Mouse (Mus musculus) hindbrain, embryonic 12.5 days (tissue): ENCODE results near the gene Morn1. TPM values are rescaled to one million over a fixed set of nuclear protein-coding genes. Genes with fewer than 3 reads are reported as not detected.

Source experiments
- ATAC-seq: fragments of 200-750 bp; cut with Nextera tagmentation; 2 replicates; pipeline ENCODE4 v1.8.0; 2017; ENCODE audit warnings: moderate TSS enrichment; ENCODE audit not compliant: low FRiP score
- H3K27ac ChIP-seq: fragments of 300-500 bp; sonication (generic); 2 replicates; pipeline ENCODE4 v1.5.1; 2016; ENCODE audit warnings: mild to moderate bottlenecking
- H3K27me3 ChIP-seq: fragments of 300-500 bp; sonication (generic); 2 replicates; pipeline ENCODE4 v1.6.1; 2016; ENCODE audit warnings: mild to moderate bottlenecking
- H3K36me3 ChIP-seq: fragments of 300-500 bp; sonication (generic); 2 replicates; pipeline ENCODE4 v1.6.1; 2016; ENCODE audit warnings: mild to moderate bottlenecking
- H3K4me1 ChIP-seq: fragments of 300-500 bp; sonication (generic); 2 replicates; pipeline ENCODE4 v1.6.1; 2016
- H3K4me2 ChIP-seq: fragments of 300-500 bp; sonication (generic); replicated peaks from 2 replicates; pipeline ENCODE4 v1.6.1; 2016; ENCODE audit warnings: mild to moderate bottlenecking
- H3K4me3 ChIP-seq: fragments of 300-500 bp; sonication (generic); 2 replicates; pipeline ENCODE4 v1.5.1; 2016; ENCODE audit warnings: mild to moderate bottlenecking
- H3K9ac ChIP-seq: fragments of 300-500 bp; sonication (generic); 2 replicates; pipeline ENCODE4 v1.6.1; 2016; ENCODE audit warnings: mild to moderate bottlenecking, moderate library complexity
- H3K9me3 ChIP-seq: fragments of 300-500 bp; sonication (generic); replicated peaks from 2 replicates; pipeline ENCODE4 v1.6.1; 2016; ENCODE audit warnings: mild to moderate bottlenecking
- WGBS: fragments of 180-500 bp; shearing (Covaris S2); methylation state at CpG from one replicate; pipeline ENCODE4 v1.1.7; 2016; 5-methylcytosine and 5-hydroxymethylcytosine counted together
- polyA plus RNA-seq: library from polyadenylated mRNA; unstranded; fragments of >200 nt; fragmentation: Nextera tagmentation; extraction: Ambion mirVana; gene quantifications from 2 replicates; pipeline ENCODE4 v1.2.1, GENCODE M21; 2016

Gene Morn1
- polyA plus RNA-seq, 1 experiment from 2014 or later: 7.7 TPM

GRCm38 (mm10) chr4:155134686-155135172 is 48.4 kb downstream of the Morn1 start:
- Histone ChIP-seq H3K27me3 (no peaks in the 10 kb centered on the region; the same call in 1 of the 2 replicates), H3K9ac (no peak overlapping the region), H3K27ac (peak overlapping the region; percentile 52; the same call in 1 of the 2 replicates), H3K9me3 (no peaks in the 10 kb centered on the region), H3K4me3 (no peak overlapping the region), H3K4me1 (peaks cover 52% of the 10 kb centered on the region), H3K36me3 (no peaks in the 10 kb centered on the region), H3K4me2 (no peak overlapping the region)
- WGBS: 89% methylated on average over 7 of the region's 7 CpGs
- peak; percentile 17; the same call in 1 of the 2 replicates for ATAC-seq

GRCm38 (mm10) chr4:155135909-155136585 is 49.7 kb downstream of the Morn1 start:
- peak overlapping the region; percentile 13; the same call in 1 of the 2 replicates for H3K9ac ChIP-seq
- 62% methylated on average over 5 of the region's 5 CpGs for WGBS
- no peak overlapping the region for H3K4me2 ChIP-seq
- H3K27ac ChIP-seq: no peak overlapping the region
- no peaks in the 10 kb centered on the region for H3K9me3 ChIP-seq
- no peak overlapping the region for H3K4me3 ChIP-seq
- no peaks in the 10 kb centered on the region for H3K36me3 ChIP-seq
- H3K27me3 ChIP-seq: no peaks in the 10 kb centered on the region; the same call in 1 of the 2 replicates
- peaks cover 51% of the 10 kb centered on the region for H3K4me1 ChIP-seq
- no peak for ATAC-seq

GRCm38 (mm10) chr4:155137891-155138290 is 51.5 kb downstream of the Morn1 start:
- Histone ChIP-seq H3K4me3 (no peak overlapping the region), H3K9ac (no peak overlapping the region), H3K4me1 (peaks cover 48% of the 10 kb centered on the region), H3K36me3 (no peaks in the 10 kb centered on the region), H3K9me3 (no peaks in the 10 kb centered on the region), H3K27me3 (no peaks in the 10 kb centered on the region; the same call in 1 of the 2 replicates), H3K27ac (no peak overlapping the region), H3K4me2 (no peak overlapping the region)
- WGBS: 88% methylated on average over 7 of the region's 7 CpGs
- ATAC-seq: no peak

GRCm38 (mm10) chr4:155138451-155138850 is 52.1 kb downstream of the Morn1 start:
- Histone ChIP-seq H3K27me3 (no peaks in the 10 kb centered on the region; the same call in 1 of the 2 replicates), H3K4me3 (no peak overlapping the region), H3K4me2 (no peak overlapping the region), H3K4me1 (peaks cover 46% of the 10 kb centered on the region), H3K27ac (no peak overlapping the region), H3K9me3 (no peaks in the 10 kb centered on the region), H3K9ac (no peak overlapping the region), H3K36me3 (no peaks in the 10 kb centered on the region)
- WGBS: 81% methylated on average over 8 of the region's 8 CpGs
- ATAC-seq: no peak

GRCm38 (mm10) chr4:155139281-155140045 is 53.1 kb downstream of the Morn1 start:
- Histone ChIP-seq H3K4me1 (peaks cover 46% of the 10 kb centered on the region), H3K9me3 (no peaks in the 10 kb centered on the region), H3K36me3 (no peaks in the 10 kb centered on the region), H3K9ac (no peak overlapping the region), H3K27me3 (no peaks in the 10 kb centered on the region; the same call in 1 of the 2 replicates), H3K4me3 (no peak overlapping the region), H3K27ac (no peak overlapping the region), H3K4me2 (no peak overlapping the region)
- ATAC-seq: no peak
- 77% methylated on average over 12 of the region's 12 CpGs for WGBS

- Histone ChIP-seq H3K27ac (no peak overlapping the region), H3K9ac (no peak overlapping the region), H3K4me2 (no peak overlapping the region), H3K4me3 (no peak overlapping the region), H3K36me3 (no peaks in the 10 kb centered on the region), H3K4me1 (peaks cover 46% of the 10 kb centered on the region), H3K27me3 (no peaks in the 10 kb centered on the region; the same call in 1 of the 2 replicates), H3K9me3 (no peaks in the 10 kb centered on the region)
- WGBS: 80% methylated on average over 2 of the region's 2 CpGs
- ATAC-seq: no peak
Observed at GRCm38 (mm10) chr4:155140150-155140549, 53.8 kb downstream of the Morn1 start.

- 72% methylated on average over 12 of the region's 12 CpGs for WGBS
- Histone ChIP-seq H3K36me3 (no peaks in the 10 kb centered on the region), H3K27ac (no peak overlapping the region), H3K4me2 (no peak overlapping the region), H3K27me3 (no peaks in the 10 kb centered on the region; the same call in 1 of the 2 replicates), H3K9ac (no peak overlapping the region), H3K9me3 (no peaks in the 10 kb centered on the region), H3K4me3 (no peak overlapping the region), H3K4me1 (peaks cover 46% of the 10 kb centered on the region)
- ATAC-seq: no peak
Observed at GRCm38 (mm10) chr4:155140795-155141265, 54.5 kb downstream of the Morn1 start.

GRCm38 (mm10) chr4:155142836-155143235 is 56.5 kb downstream of the Morn1 start:
- no peak for ATAC-seq
- 96% methylated on average over 5 of the region's 5 CpGs for WGBS
- no peak overlapping the region for H3K4me3 ChIP-seq
- H3K4me1 ChIP-seq: peaks cover 48% of the 10 kb centered on the region
- no peak overlapping the region for H3K4me2 ChIP-seq
- no peaks in the 10 kb centered on the region for H3K36me3 ChIP-seq
- no peaks in the 10 kb centered on the region for H3K9me3 ChIP-seq
- no peaks in the 10 kb centered on the region for H3K27me3 ChIP-seq
- H3K9ac ChIP-seq: no peak overlapping the region
- H3K27ac ChIP-seq: no peak overlapping the region; the same call in 1 of the 2 replicates

GRCm38 (mm10) chr4:155143411-155143810 is 57.0 kb downstream of the Morn1 start:
- H3K4me1 ChIP-seq: peaks cover 45% of the 10 kb centered on the region
- no peak for ATAC-seq
- no peaks in the 10 kb centered on the region for H3K9me3 ChIP-seq
- H3K4me2 ChIP-seq: no peak overlapping the region
- H3K27ac ChIP-seq: peak overlapping the region; percentile 88
- WGBS: 57% methylated on average over 2 of the region's 2 CpGs
- H3K4me3 ChIP-seq: no peak overlapping the region
- H3K27me3 ChIP-seq: no peaks in the 10 kb centered on the region
- H3K36me3 ChIP-seq: no peaks in the 10 kb centered on the region
- H3K9ac ChIP-seq: no peak overlapping the region

- no peaks in the 10 kb centered on the region for H3K36me3 ChIP-seq
- peak overlapping the region; percentile 88 for H3K27ac ChIP-seq
- no peak overlapping the region for H3K4me3 ChIP-seq
- 33% methylated on average over 12 of the region's 12 CpGs for WGBS
- peak; percentile 85 for ATAC-seq
- H3K4me2 ChIP-seq: no peak overlapping the region
- no peaks in the 10 kb centered on the region for H3K9me3 ChIP-seq
- H3K9ac ChIP-seq: 0 out of 2 replicates have a peak overlapping the region, but pooled peaks have one; percentile 39
- H3K27me3 ChIP-seq: no peaks in the 10 kb centered on the region
- peaks cover 44% of the 10 kb centered on the region for H3K4me1 ChIP-seq
Observed at GRCm38 (mm10) chr4:155143871-155144502, 57.6 kb downstream of the Morn1 start.

- no peaks in the 10 kb centered on the region for H3K9me3 ChIP-seq
- H3K4me2 ChIP-seq: no peak overlapping the region
- H3K36me3 ChIP-seq: no peaks in the 10 kb centered on the region
- no peaks in the 10 kb centered on the region for H3K27me3 ChIP-seq
- peak overlapping the region; percentile 88 for H3K27ac ChIP-seq
- peaks cover 44% of the 10 kb centered on the region for H3K4me1 ChIP-seq
- H3K9ac ChIP-seq: no peak overlapping the region
- H3K4me3 ChIP-seq: no peak overlapping the region
- ATAC-seq: no peak
- 32% methylated on average over 4 of the region's 4 CpGs for WGBS
Observed at GRCm38 (mm10) chr4:155144548-155145180, 58.3 kb downstream of the Morn1 start.
